Mouse (Mus musculus): ENCODE data around the gene Disp1.

The Disp1 gene

GRCm38 (mm10) chr1:183164190-183164580 is 57.1 kb downstream of the Disp1 start:
- DNase-seq (ENCODE audit: low read depth, low spot score) = no peak

- DNase-seq (ENCODE audit: low read depth, low spot score) = no peak
These were observed 57.7 kb downstream of the Disp1 start for GRCm38 (mm10) chr1:183163512-183164189.

GRCm38 (mm10) chr1:183161057-183161456 is 60.3 kb downstream of the Disp1 start:
- DNase-seq (ENCODE audit: low read depth, low spot score) = no peak

GRCm38 (mm10) chr1:183160188-183160587 is 61.1 kb downstream of the Disp1 start:
- DNase-seq (ENCODE audit: low read depth, low spot score) = no peak

GRCm38 (mm10) chr1:183159183-183159582 is 62.1 kb downstream of the Disp1 start:
- no peak for DNase-seq (ENCODE audit: low read depth, low spot score)

- no peak for DNase-seq (ENCODE audit: low read depth, low spot score)
These were observed 65.7 kb downstream of the Disp1 start for GRCm38 (mm10) chr1:183155600-183155999.

- DNase-seq (ENCODE audit: low read depth, low spot score) = no peak
These were observed 66.8 kb downstream of the Disp1 start for GRCm38 (mm10) chr1:183154296-183155204.

- DNase-seq (ENCODE audit: low read depth, low spot score) = no peak
These were observed 68.0 kb downstream of the Disp1 start for GRCm38 (mm10) chr1:183153354-183153753.

GRCm38 (mm10) chr1:183151510-183152319 is 69.6 kb downstream of the Disp1 start:
- DNase-seq (ENCODE audit: low read depth, low spot score) = peak; percentile 77

- DNase-seq (ENCODE audit: low read depth, low spot score) = no peak
These were observed 70.9 kb downstream of the Disp1 start for GRCm38 (mm10) chr1:183150379-183150840.

GRCm38 (mm10) chr1:183149571-183150105 is 71.7 kb downstream of the Disp1 start:
- DNase-seq (ENCODE audit: low read depth, low spot score) = no peak

GRCm38 (mm10) chr1:183147438-183147841 is 73.9 kb downstream of the Disp1 start:
- no peak for DNase-seq (ENCODE audit: low read depth, low spot score)

GRCm38 (mm10) chr1:183146795-183147194 is 74.5 kb downstream of the Disp1 start:
- DNase-seq (ENCODE audit: low read depth, low spot score) = no peak

GRCm38 (mm10) chr1:183146102-183146735 is 75.1 kb downstream of the Disp1 start:
- DNase-seq (ENCODE audit: low read depth, low spot score) = no peak

GRCm38 (mm10) chr1:183144602-183145205 is 76.6 kb downstream of the Disp1 start:
- no peak for DNase-seq (ENCODE audit: low read depth, low spot score)

GRCm38 (mm10) chr1:183143246-183143645 is 78.1 kb downstream of the Disp1 start:
- no peak for DNase-seq (ENCODE audit: low read depth, low spot score)

GRCm38 (mm10) chr1:183142566-183142965 is 78.8 kb downstream of the Disp1 start:
- DNase-seq (ENCODE audit: low read depth, low spot score) = no peak

GRCm38 (mm10) chr1:183141329-183141728 is 80.0 kb downstream of the Disp1 start:
- DNase-seq (ENCODE audit: low read depth, low spot score) = no peak

GRCm38 (mm10) chr1:183140511-183141268 is 80.6 kb downstream of the Disp1 start:
- DNase-seq (ENCODE audit: low read depth, low spot score) = no peak

- no peak for DNase-seq (ENCODE audit: low read depth, low spot score)
These were observed 83.2 kb downstream of the Disp1 start for GRCm38 (mm10) chr1:183138088-183138487.
